Comparison of ENCODE assay signal across 11 mouse cellular contexts in the genomic region with DNA sequence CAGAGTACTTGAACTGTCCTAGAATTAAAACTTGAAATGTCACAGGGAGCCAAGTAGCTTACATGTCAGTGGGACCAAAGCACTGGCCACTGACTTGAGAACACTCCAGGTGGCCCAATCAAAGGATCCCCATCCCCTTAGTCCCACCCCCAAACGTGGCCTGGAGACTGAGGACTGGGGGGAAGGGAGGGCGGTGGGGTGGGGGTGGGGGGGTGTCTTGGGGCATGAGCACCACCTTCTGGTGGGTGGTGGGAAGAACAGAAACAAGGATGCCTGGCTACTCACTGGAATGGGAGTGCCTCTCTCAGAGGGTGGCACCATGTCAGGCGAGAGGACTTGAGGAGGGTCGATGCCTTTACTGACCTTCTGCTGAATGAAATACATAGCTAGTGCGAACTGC. TPM values are rescaled to one million over a fixed set of nuclear protein-coding genes. Genes with fewer than 3 reads are reported as not detected.
DNase-seq lines count a peak whose midpoint lies in the region; TF ChIP-seq lines count a peak whose summit lies in the region.
"Had no signal": no experiment of that assay in that cellular context is flagged by ENCODE, and none has a peak within 500 bp of the region (broad histone marks: within the 10 kb centered on the region; RNA-seq: fewer than 3 reads in every experiment).

No protein-coding gene starts in this region.

- peak; percentile 32 for DNase-seq in gastrocnemius, adult 2 months
- no peak for DNase-seq in gastrocnemius, postnatal 14 days
- no peak for DNase-seq in lung, adult 2 months
- DNase-seq in lung, postnatal 25 days (ENCODE audit: low spot score), result no peak
- DNase-seq in CH12.LX (ENCODE audit: extremely low read depth), result no peak
- peak; percentile 2 for DNase-seq in brain, embryonic 14.5 days (ENCODE audit: low read depth)
- no peak for DNase-seq in cerebellum, adult 11 months
- no peak for DNase-seq in left cerebral cortex, adult 18-20 months (ENCODE audit: low spot score in 2 of 2)

- H3K9me3 ChIP-seq in CH12.LX (replicated peaks; ENCODE audit: low read length), result no peaks in the 10 kb centered on the region
- H3K9me3 ChIP-seq: heart, embryonic 15.5 days; liver, embryonic 15.5 days; stomach, embryonic 15.5 days had no signal

- H3K27ac ChIP-seq in gastrocnemius, adult 2 months, result no peak overlapping the region
- no peak overlapping the region for H3K27ac ChIP-seq in CH12.LX (ENCODE audit: insufficient read depth, low read depth)
- H3K27ac ChIP-seq: heart, embryonic 15.5 days; liver, embryonic 15.5 days; stomach, embryonic 15.5 days had no signal

- H3K4me2 ChIP-seq in CH12.LX (ENCODE audit: insufficient read depth, low read depth, poor library complexity, severe bottlenecking), result no peak overlapping the region
- H3K4me2 ChIP-seq: heart, embryonic 15.5 days; liver, embryonic 15.5 days; stomach, embryonic 15.5 days had no signal

- WGBS in lung, adult 2 months, result 55% methylated on average over 5 of the region's 5 CpGs

- H3K4me3 ChIP-seq in gastrocnemius, adult 2 months, result no peak overlapping the region
- no peak overlapping the region for H3K4me3 ChIP-seq in lung, adult 2 months (replicated peaks; ENCODE audit: extremely low read depth, low read depth, low read length)
- no peak overlapping the region for H3K4me3 ChIP-seq in CH12.LX (replicated peaks in 1 of 3; ENCODE audit: low read depth in 2 of 3, low read length in 2 of 3, poor library complexity in 1 of 3)
- H3K4me3 ChIP-seq: heart, embryonic 15.5 days; liver, embryonic 15.5 days; stomach, embryonic 15.5 days had no signal

- TF ChIP-seq EP300 in CH12.LX (IDR thresholded peaks at IDR 0.05; ENCODE audit: low read length), result no peak

- peak; percentile 57 for TF ChIP-seq CTCF in gastrocnemius, adult 2 months (IDR thresholded peaks at IDR 0.05)
- peak; percentile 30; the same call in 1 of the 2 replicates for TF ChIP-seq CTCF in lung, adult 2 months (IDR thresholded peaks at IDR 0.05; ENCODE audit: insufficient read depth, low read length)
- peak in 1 of 2 experiments; percentile 33; a peak in 2 of 4 replicates for TF ChIP-seq CTCF in CH12.LX (conservative IDR thresholded peaks at IDR 0.05 in 1 of 2, IDR thresholded peaks at IDR 0.05 in 1 of 2; ENCODE audit: low read depth in 2 of 2, low read length in 2 of 2)
- TF ChIP-seq CTCF in brain, embryonic 14.5 days (IDR thresholded peaks at IDR 0.05; ENCODE audit: borderline replicate concordance, extremely low read depth, insufficient read depth, insufficient read length), result peak; percentile 21; the same call in 1 of the 2 replicates

- peaks cover 88 to 98% of the 10 kb centered on the region in 2 experiments for H3K36me3 ChIP-seq in CH12.LX (replicated peaks in 1 of 2; ENCODE audit: control insufficient read depth in 1 of 2, insufficient read depth in 1 of 2, low read length in 1 of 2)

- no peak for TF ChIP-seq POLR2A in lung, adult 2 months (IDR thresholded peaks at IDR 0.05; ENCODE audit: borderline replicate concordance, extremely low read depth, low read depth, low read length)
- TF ChIP-seq POLR2A in CH12.LX (IDR thresholded peaks at IDR 0.05; ENCODE audit: low read depth, low read length), result no peak
- TF ChIP-seq POLR2A in brain, embryonic 14.5 days (IDR thresholded peaks at IDR 0.05; ENCODE audit: borderline replicate concordance, extremely low read depth, insufficient read depth, insufficient read length, poor library complexity, severe bottlenecking), result no peak

- intact Hi-C loops in gastrocnemius, adult 2 months (cut with DNase I), result no loop called here
- intact Hi-C loops in gastrocnemius, postnatal 14 days (cut with DNase I; ENCODE audit: low total_unique reads), result no loop called here

- no peaks in the 10 kb centered on the region for H3K4me1 ChIP-seq in lung, adult 2 months (ENCODE audit: control insufficient read depth, insufficient read depth, low read length)
- H3K4me1 ChIP-seq in CH12.LX (ENCODE audit: control insufficient read depth in 1 of 2, insufficient read depth in 2 of 2), result no peaks in the 10 kb centered on the region
- H3K4me1 ChIP-seq: heart, embryonic 15.5 days; liver, embryonic 15.5 days; stomach, embryonic 15.5 days had no signal

- TF ChIP-seq RAD21 in CH12.LX (IDR thresholded peaks at IDR 0.05; ENCODE audit: low read depth, low read length), result no peak

- H3K27me3 ChIP-seq in CH12.LX (replicated peaks), result no peaks in the 10 kb centered on the region
- H3K27me3 ChIP-seq: heart, embryonic 15.5 days; liver, embryonic 15.5 days; stomach, embryonic 15.5 days had no signal

- dilution Hi-C loops in CH12.LX (cut with MboI; ENCODE audit: extremely low pct_ligation_motif_present, extremely low pct_unique_long_range_greater_than_20kb, low sequenced_read_pairs), result no loop called here

- no peak overlapping the region for H3K9ac ChIP-seq in CH12.LX (ENCODE audit: insufficient read depth, low read depth)
- H3K9ac ChIP-seq: heart, embryonic 15.5 days; liver, embryonic 15.5 days; stomach, embryonic 15.5 days had no signal

- in situ Hi-C loops in CH12.LX (cut with MboI; ENCODE audit: low pct_ligation_motif_present, low pct_unique_long_range_greater_than_20kb, low sequenced_read_pairs), result no loop called here

- H3K79me2 ChIP-seq in CH12.LX (replicated peaks; ENCODE audit: control insufficient read depth, extremely low read depth, insufficient read depth, poor library complexity, severe bottlenecking), result no peaks in the 10 kb centered on the region

TF ChIP-seq in CH12.LX, 34 proteins besides CTCF, POLR2A, EP300 and RAD21:
- no peak for TF ChIP-seq IRF4 (IDR thresholded peaks at IDR 0.05; ENCODE audit: low read depth, low read length)
- TF ChIP-seq CHD2 (IDR thresholded peaks at IDR 0.05; ENCODE audit: low read length), result peak; percentile 28; the same call in 1 of the 2 replicates
- peak; percentile 19; the same call in 1 of the 2 replicates for TF ChIP-seq SMC3 (IDR thresholded peaks at IDR 0.05; ENCODE audit: low read depth, low read length)
- no peak for TF ChIP-seq NRF1 (IDR thresholded peaks at IDR 0.05; ENCODE audit: low read depth, low read length)
- no peak for TF ChIP-seq TCF12 (IDR thresholded peaks at IDR 0.05; ENCODE audit: low read depth, low read length)

RNA-seq across cellular contexts. Expression of a gene that starts 38.9 kb away (rescaled TPM):
- 10 to 100 TPM; 25.5 to 27.5 TPM for total RNA-seq in gastrocnemius, adult 2 months (2021)
- 10 to 100 TPM; 23.2 to 23.4 TPM for total RNA-seq in gastrocnemius, postnatal 14 days (2021)
- 35.5 and 48.3 TPM in 2 replicates for polyA plus RNA-seq in lung, adult 2 months (2012; rRNA removed)
- total RNA-seq in CH12.LX (2012; rRNA removed), result 25.1 and 25.6 TPM in 2 replicates
- total RNA-seq in CH12.LX (2014; rRNA removed), result 21.7 and 22.2 TPM in 2 replicates
- 48.3 and 49.4 TPM in 2 replicates for polyA plus RNA-seq in CH12.LX (2012; ENCODE audit: insufficient read length, low read depth)
- polyA plus RNA-seq in brain, embryonic 14.5 days (2012; rRNA removed), result 94.8 and 102 TPM in 2 replicates
- 10 to 100 TPM; 62.2 to 63.4 TPM for total RNA-seq in left cerebral cortex, adult 18-20 months (2021)

Comparison
In these comparisons a context has a peak if more than half of its experiments do, and no peak if none do; other contexts are left out.
1. DNase-seq: peak in gastrocnemius, adult 2 months (single experiment) and brain, embryonic 14.5 days (single experiment); none in gastrocnemius, postnatal 14 days (single experiment), lung, adult 2 months (single experiment), lung, postnatal 25 days (single experiment), CH12.LX (single experiment), cerebellum, adult 11 months (single experiment) and left cerebral cortex, adult 18-20 months (0 of 2).